Mouse (Mus musculus) stomach, postnatal 0 days (tissue): ENCODE data around the gene Dnajb13. TPM values are rescaled to one million over a fixed set of nuclear protein-coding genes. Genes with fewer than 3 reads are reported as not detected.

Experiments used
- ATAC-seq: fragments of 200-750 bp; cut with Nextera tagmentation; 2 replicates; pipeline ENCODE4 v1.8.0; 2017; ENCODE audit not compliant: low FRiP score, low TSS enrichment
- DNase-seq: peaks from one replicate; pipeline ENCODE4 v3.0.0-alpha.2; 2016; ENCODE audit warnings: low spot score
- H3K27ac ChIP-seq: fragments of 300-500 bp; sonication (generic); replicated peaks from 2 replicates; pipeline ENCODE4 v1.5.1; 2014; ENCODE audit warnings: mild to moderate bottlenecking, control low read depth
- H3K27me3 ChIP-seq: fragments of 300-500 bp; sonication (generic); 2 replicates; pipeline ENCODE4 v1.6.1; 2014; ENCODE audit warnings: low read length; ENCODE audit not compliant: control insufficient read depth, insufficient read depth
- H3K36me3 ChIP-seq: fragments of 300-500 bp; sonication (generic); 2 replicates; pipeline ENCODE4 v1.6.1; 2014; ENCODE audit warnings: low read length, mixed read lengths; ENCODE audit not compliant: control insufficient read depth, insufficient read depth
- H3K4me1 ChIP-seq: fragments of 300-500 bp; sonication (generic); replicated peaks from 2 replicates; pipeline ENCODE4 v1.6.1; 2014; ENCODE audit warnings: antibody characterized with exemption; ENCODE audit not compliant: control insufficient read depth, insufficient read depth
- H3K4me2 ChIP-seq: fragments of 300-500 bp; sonication (generic); replicated peaks from 2 replicates; pipeline ENCODE4 v1.6.1; 2014; ENCODE audit warnings: low read depth, mild to moderate bottlenecking, control low read depth, moderate library complexity
- H3K4me3 ChIP-seq: fragments of 300-500 bp; sonication (generic); 2 replicates; pipeline ENCODE4 v1.5.1; 2014; ENCODE audit warnings: low read depth, low read length, control low read depth
- H3K9ac ChIP-seq: fragments of 300-500 bp; sonication (generic); 2 replicates; pipeline ENCODE4 v1.6.1; 2014; ENCODE audit warnings: mild to moderate bottlenecking, low read length, control low read depth, mixed read lengths
- H3K9me3 ChIP-seq: fragments of 300-500 bp; sonication (generic); 2 replicates; pipeline ENCODE4 v1.6.1; 2016; ENCODE audit warnings: low read length; ENCODE audit not compliant: control insufficient read depth
- CTCF ChIP-seq: IDR thresholded peaks from 2 replicates; pipeline ENCODE4 v1.5.1; 2016; ENCODE audit warnings: antibody characterized with exemption, low read depth, mild to moderate bottlenecking, moderate library complexity
- EP300 ChIP-seq: optimal IDR thresholded peaks from 2 replicates; pipeline ENCODE3; 2016; ENCODE audit warnings: antibody characterized with exemption
- WGBS: fragments of 180-500 bp; shearing (Covaris S2); extraction: QIAGEN DNeasy Blood & Tissue Kit; methylation state at CpG from one replicate; pipeline ENCODE4 v1.1.7; 2014; 5-methylcytosine and 5-hydroxymethylcytosine counted together
- polyA plus RNA-seq: library from polyadenylated mRNA; unstranded; fragments of >200 nt; fragmentation: Nextera tagmentation; extraction: Ambion mirVana; gene quantifications from 2 replicates; pipeline ENCODE4 v1.2.1, GENCODE M21; 2015

Dnajb13 gene
- polyA plus RNA-seq, 1 experiment from 2014 or later = 0.45 TPM

- no peak overlapping the region for H3K4me3 ChIP-seq
- H3K36me3 ChIP-seq = no peaks in the 10 kb centered on the region
- no peak for ATAC-seq
- H3K27ac ChIP-seq = no peak overlapping the region
- H3K9ac ChIP-seq = no peak overlapping the region
- no peak overlapping the region for H3K4me2 ChIP-seq
- 91% methylated on average over 11 of the region's 11 CpGs for WGBS
- H3K9me3 ChIP-seq = no peaks in the 10 kb centered on the region
- DNase-seq = no peak
- peaks cover 7% of the 10 kb centered on the region; the same call in 1 of the 2 replicates for H3K4me1 ChIP-seq
- TF ChIP-seq EP300 = no peak
- TF ChIP-seq CTCF = no peak
- H3K27me3 ChIP-seq = no peaks in the 10 kb centered on the region
These were observed 43.9 kb downstream of the Dnajb13 start for GRCm38 (mm10) chr7:100470796-100471406.

GRCm38 (mm10) chr7:100469502-100469901, 45.3 kb downstream of the Dnajb13 start:
- peaks cover 11% of the 10 kb centered on the region for H3K4me1 ChIP-seq
- 94% methylated on average over 1 of the region's 1 CpGs for WGBS
- no peak overlapping the region for H3K27ac ChIP-seq
- TF ChIP-seq CTCF (no peak), EP300 (no peak)
- no peak overlapping the region for H3K4me3 ChIP-seq
- H3K27me3 ChIP-seq = no peaks in the 10 kb centered on the region
- no peak overlapping the region for H3K4me2 ChIP-seq
- DNase-seq (no peak), ATAC-seq (no peak)
- H3K9me3 ChIP-seq = no peaks in the 10 kb centered on the region
- H3K36me3 ChIP-seq = no peaks in the 10 kb centered on the region
- no peak overlapping the region for H3K9ac ChIP-seq

GRCm38 (mm10) chr7:100468761-100469160, 46.0 kb downstream of the Dnajb13 start:
- no peak for DNase-seq
- H3K36me3 ChIP-seq = no peaks in the 10 kb centered on the region
- H3K27me3 ChIP-seq = no peaks in the 10 kb centered on the region
- H3K27ac ChIP-seq = no peak overlapping the region
- no peak overlapping the region for H3K4me2 ChIP-seq
- no peak overlapping the region for H3K4me3 ChIP-seq
- no peak overlapping the region for H3K9ac ChIP-seq
- peaks cover 11% of the 10 kb centered on the region for H3K4me1 ChIP-seq
- no peak for ATAC-seq
- no peak for TF ChIP-seq EP300
- no peak for TF ChIP-seq CTCF
- 89% methylated on average over 6 of the region's 6 CpGs for WGBS
- H3K9me3 ChIP-seq = no peaks in the 10 kb centered on the region

GRCm38 (mm10) chr7:100466781-100467510, 47.8 kb downstream of the Dnajb13 start:
- Histone ChIP-seq H3K27me3 (no peaks in the 10 kb centered on the region), H3K9ac (no peak overlapping the region), H3K9me3 (no peaks in the 10 kb centered on the region), H3K4me3 (no peak overlapping the region), H3K36me3 (no peaks in the 10 kb centered on the region), H3K4me2 (peak overlapping the region; percentile 17; the same call in 1 of the 2 replicates), H3K27ac (peak overlapping the region; percentile 92), H3K4me1 (peaks cover 11% of the 10 kb centered on the region)
- peak; percentile 80 for DNase-seq
- TF ChIP-seq EP300 (no peak), CTCF (no peak)
- peak; percentile 85 for ATAC-seq
- WGBS = 70% methylated on average over 11 of the region's 11 CpGs

GRCm38 (mm10) chr7:100465656-100466309, 49.0 kb downstream of the Dnajb13 start:
- 0 out of 2 replicates have a peak overlapping the region, but pooled peaks have one; percentile 1 for H3K4me3 ChIP-seq
- H3K4me1 ChIP-seq = peaks cover 11% of the 10 kb centered on the region
- H3K27ac ChIP-seq = peak overlapping the region; percentile 92
- peak overlapping the region; percentile 42 for H3K4me2 ChIP-seq
- no peaks in the 10 kb centered on the region for H3K36me3 ChIP-seq
- no peak for TF ChIP-seq EP300
- TF ChIP-seq CTCF = no peak
- peak overlapping the region; percentile 47 for H3K9ac ChIP-seq
- no peaks in the 10 kb centered on the region for H3K27me3 ChIP-seq
- no peaks in the 10 kb centered on the region for H3K9me3 ChIP-seq
- DNase-seq (peak; percentile 95), ATAC-seq (peak; percentile 89)
- WGBS = 19% methylated on average over 5 of the region's 5 CpGs

GRCm38 (mm10) chr7:100465248-100465647, 49.5 kb downstream of the Dnajb13 start:
- Histone ChIP-seq H3K4me1 (peaks cover 11% of the 10 kb centered on the region), H3K27me3 (no peaks in the 10 kb centered on the region), H3K36me3 (no peaks in the 10 kb centered on the region), H3K27ac (peak overlapping the region; percentile 92), H3K4me2 (peak overlapping the region; percentile 42), H3K4me3 (no peak overlapping the region), H3K9ac (peak overlapping the region; percentile 47), H3K9me3 (no peaks in the 10 kb centered on the region)
- DNase-seq (peak; percentile 54), ATAC-seq (peak; percentile 67)
- no peak for TF ChIP-seq CTCF
- 36% methylated on average over 4 of the region's 4 CpGs for WGBS
